Mouse (Mus musculus): Measurements from ENCODE around the gene Zic5. TPM values are rescaled to one million over a fixed set of nuclear protein-coding genes. Genes with fewer than 3 reads are reported as not detected.

Zic5 gene
- polyA plus RNA-seq, 1 experiment from 2014 or later: 11.6 TPM

DNA sequence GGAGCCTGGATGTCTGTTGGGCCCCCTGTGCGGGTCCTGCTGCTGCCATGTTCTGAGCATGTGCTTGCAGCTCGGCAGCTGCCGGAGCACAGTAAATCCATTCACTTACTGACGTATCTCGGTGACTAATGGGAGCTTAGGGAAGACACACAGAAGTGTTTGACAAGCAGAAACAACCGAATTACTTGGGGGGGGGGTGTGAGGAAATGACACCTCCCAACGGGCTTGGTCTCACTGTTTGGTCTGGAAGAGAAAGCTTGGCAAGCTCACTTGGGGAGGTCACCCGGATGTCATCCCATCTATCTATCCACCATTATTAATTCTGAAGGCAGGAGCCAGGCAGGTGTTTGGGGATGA lies 38.3 kb downstream of the Zic5 start:
- no peaks in the 10 kb centered on the region for H3K36me3 ChIP-seq (replicated peaks; ENCODE audit: control insufficient read depth, insufficient read depth)
- H3K4me3 ChIP-seq (replicated peaks; ENCODE audit: low read length): no peak overlapping the region
- H3K27me3 ChIP-seq (ENCODE audit: control insufficient read depth, insufficient read depth, low read length): no peaks in the 10 kb centered on the region
- no peak overlapping the region for H3K4me2 ChIP-seq (replicated peaks)
- peak; percentile 67 for ATAC-seq (ENCODE audit: low FRiP score)
- H3K4me1 ChIP-seq (replicated peaks; ENCODE audit: control insufficient read depth, insufficient read depth, low read length): peaks cover 20% of the 10 kb centered on the region; the same call in 1 of the 2 replicates
- WGBS: 31% methylated on average over 8 of the region's 8 CpGs
- DNase-seq (ENCODE audit: low spot score): no peak
- no peak overlapping the region for H3K9ac ChIP-seq
- H3K27ac ChIP-seq: peak overlapping the region; percentile 52; the same call in 1 of the 2 replicates
- H3K9me3 ChIP-seq (ENCODE audit: control insufficient read depth, low read length): no peaks in the 10 kb centered on the region

DNA sequence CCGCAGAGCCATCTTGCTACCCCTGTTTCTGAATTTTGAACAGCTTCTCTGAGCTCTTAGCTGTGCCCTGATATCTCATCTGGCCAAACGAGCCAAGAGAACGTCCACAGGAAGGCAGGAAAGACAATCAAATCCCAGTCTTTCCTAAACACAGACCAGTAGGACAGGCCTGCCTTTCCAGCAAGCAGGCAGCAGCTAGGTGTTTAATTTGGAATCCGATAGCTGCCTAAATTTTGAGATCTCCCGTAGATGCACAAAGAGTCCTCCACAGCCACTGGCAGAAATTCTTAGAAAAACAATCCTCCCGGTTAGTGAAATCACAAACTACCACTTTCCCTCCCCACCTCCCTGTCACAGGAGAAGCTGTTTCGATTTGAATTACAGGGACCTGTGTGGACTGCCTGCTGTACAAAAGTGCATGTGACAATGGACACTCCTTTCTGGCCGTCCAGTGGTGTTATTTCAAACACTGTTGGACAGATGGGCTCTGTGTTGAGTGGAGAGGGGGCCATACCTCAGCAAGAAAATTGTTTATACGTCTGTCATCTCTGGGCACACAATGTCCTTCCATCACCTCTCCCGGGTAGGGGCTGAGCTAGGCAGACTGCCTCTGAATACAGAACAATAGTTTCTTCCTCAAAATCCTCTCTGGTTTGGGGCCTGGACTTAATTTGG lies 38.8 kb downstream of the Zic5 start:
- no peak overlapping the region for H3K9ac ChIP-seq
- H3K4me3 ChIP-seq (replicated peaks; ENCODE audit: low read length): no peak overlapping the region
- no peak overlapping the region for H3K4me2 ChIP-seq (replicated peaks)
- H3K9me3 ChIP-seq (ENCODE audit: control insufficient read depth, low read length): no peaks in the 10 kb centered on the region
- ATAC-seq (ENCODE audit: low FRiP score) (no peak; the same call in 1 of the 2 replicates), DNase-seq (ENCODE audit: low spot score) (no peak)
- peak overlapping the region; percentile 52; the same call in 1 of the 2 replicates for H3K27ac ChIP-seq
- H3K4me1 ChIP-seq (replicated peaks; ENCODE audit: control insufficient read depth, insufficient read depth, low read length): peaks cover 20% of the 10 kb centered on the region; the same call in 1 of the 2 replicates
- no peaks in the 10 kb centered on the region for H3K27me3 ChIP-seq (ENCODE audit: control insufficient read depth, insufficient read depth, low read length)
- H3K36me3 ChIP-seq (replicated peaks; ENCODE audit: control insufficient read depth, insufficient read depth): no peaks in the 10 kb centered on the region
- 53% methylated on average over 10 of the region's 10 CpGs for WGBS

DNA sequence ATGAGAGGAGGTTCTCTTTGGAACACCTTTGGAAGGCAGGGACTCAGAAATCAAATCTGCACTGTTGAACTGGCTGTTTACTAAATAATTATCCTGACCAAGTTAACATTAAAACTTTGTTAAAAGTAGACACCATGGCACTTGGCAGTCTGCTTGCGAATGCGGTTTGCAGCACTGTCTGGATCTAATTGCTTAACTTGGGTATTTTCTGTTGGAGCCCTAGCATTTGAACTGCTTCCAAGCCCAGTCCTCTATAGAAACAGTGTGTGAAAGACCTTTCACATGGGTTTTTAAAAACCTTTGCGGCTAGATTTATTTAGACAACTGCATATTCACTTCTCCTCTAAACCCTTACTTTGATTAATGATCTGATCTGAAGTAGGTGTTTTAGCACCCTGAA lies 41.0 kb downstream of the Zic5 start:
- Histone ChIP-seq H3K9me3 (ENCODE audit: control insufficient read depth, low read length) (no peaks in the 10 kb centered on the region), H3K9ac (no peak overlapping the region), H3K4me1 (replicated peaks; ENCODE audit: control insufficient read depth, insufficient read depth, low read length) (peaks cover 20% of the 10 kb centered on the region; the same call in 1 of the 2 replicates), H3K4me3 (replicated peaks; ENCODE audit: low read length) (no peak overlapping the region), H3K36me3 (replicated peaks; ENCODE audit: control insufficient read depth, insufficient read depth) (no peaks in the 10 kb centered on the region), H3K4me2 (replicated peaks) (no peak overlapping the region), H3K27ac (no peak overlapping the region), H3K27me3 (ENCODE audit: control insufficient read depth, insufficient read depth, low read length) (no peaks in the 10 kb centered on the region)
- 66% methylated on average over 3 of the region's 3 CpGs for WGBS
- ATAC-seq (ENCODE audit: low FRiP score) (no peak), DNase-seq (ENCODE audit: low spot score) (no peak)

DNA sequence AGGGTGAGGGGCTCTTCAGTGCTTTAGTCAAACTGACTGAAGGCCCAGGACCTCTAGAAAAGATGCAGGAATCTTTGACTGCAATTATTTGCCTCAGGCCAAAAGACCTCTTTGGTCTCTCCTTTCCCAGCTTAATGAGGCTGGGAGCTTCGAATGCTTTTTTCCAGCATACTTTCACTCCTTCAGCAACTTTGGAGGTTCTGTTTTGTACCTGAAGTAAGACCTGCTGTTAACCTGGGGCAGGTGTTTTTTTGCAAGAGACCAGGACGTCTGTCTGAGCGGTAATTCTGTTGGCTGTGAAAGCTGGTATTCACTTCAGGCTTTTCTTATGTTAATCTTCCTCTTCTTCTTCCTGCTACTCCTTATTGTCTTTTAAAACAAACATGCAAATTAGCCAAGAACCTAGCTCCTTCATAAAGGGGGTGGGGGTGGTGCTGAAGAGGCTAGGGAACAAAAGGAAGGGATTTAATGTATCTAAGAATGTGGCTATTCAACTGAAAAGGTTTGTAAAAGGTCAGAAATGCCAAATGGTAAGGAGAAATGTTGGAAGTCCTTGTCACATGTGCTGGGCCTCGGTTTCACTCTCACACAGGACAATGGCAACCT lies 49.2 kb downstream of the Zic5 start:
- Histone ChIP-seq H3K9me3 (ENCODE audit: control insufficient read depth, low read length) (no peaks in the 10 kb centered on the region), H3K4me1 (replicated peaks; ENCODE audit: control insufficient read depth, insufficient read depth, low read length) (no peaks in the 10 kb centered on the region), H3K27ac (no peak overlapping the region), H3K36me3 (replicated peaks; ENCODE audit: control insufficient read depth, insufficient read depth) (no peaks in the 10 kb centered on the region), H3K4me2 (replicated peaks) (no peak overlapping the region), H3K27me3 (ENCODE audit: control insufficient read depth, insufficient read depth, low read length) (peaks cover 5% of the 10 kb centered on the region; the same call in 1 of the 2 replicates), H3K9ac (no peak overlapping the region), H3K4me3 (replicated peaks; ENCODE audit: low read length) (no peak overlapping the region)
- DNase-seq (ENCODE audit: low spot score) (no peak), ATAC-seq (ENCODE audit: low FRiP score) (no peak)
- WGBS: 10% methylated on average over 4 of the region's 4 CpGs

DNA sequence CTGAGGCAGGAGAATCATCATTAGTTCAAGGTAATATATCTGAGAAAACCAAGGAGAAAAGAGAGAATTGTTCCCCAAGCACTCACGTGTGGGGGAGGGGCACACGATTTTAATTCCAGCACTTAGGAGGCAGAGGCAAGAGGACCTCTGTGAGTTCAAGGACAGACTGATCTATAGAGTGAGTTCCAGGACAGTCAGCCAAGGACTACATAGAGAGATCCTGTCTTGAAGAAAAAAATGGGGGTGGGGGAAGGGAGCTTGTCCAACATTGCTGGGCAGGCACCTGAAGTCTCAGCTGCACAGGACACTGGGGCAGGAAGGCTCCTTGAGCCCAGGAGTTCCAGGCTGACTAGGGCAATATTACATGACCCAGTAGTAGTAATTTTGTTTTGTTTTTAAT lies 50.7 kb downstream of the Zic5 start:
- Histone ChIP-seq H3K9ac (no peak overlapping the region), H3K36me3 (replicated peaks; ENCODE audit: control insufficient read depth, insufficient read depth) (no peaks in the 10 kb centered on the region), H3K4me2 (replicated peaks) (no peak overlapping the region), H3K4me1 (replicated peaks; ENCODE audit: control insufficient read depth, insufficient read depth, low read length) (no peaks in the 10 kb centered on the region), H3K9me3 (ENCODE audit: control insufficient read depth, low read length) (no peaks in the 10 kb centered on the region), H3K4me3 (replicated peaks; ENCODE audit: low read length) (no peak overlapping the region), H3K27me3 (ENCODE audit: control insufficient read depth, insufficient read depth, low read length) (peaks cover 11% of the 10 kb centered on the region; the same call in 1 of the 2 replicates), H3K27ac (no peak overlapping the region)
- WGBS: 92% methylated on average over 2 of the region's 2 CpGs
- DNase-seq (ENCODE audit: low spot score) (no peak), ATAC-seq (ENCODE audit: low FRiP score) (no peak)

DNA sequence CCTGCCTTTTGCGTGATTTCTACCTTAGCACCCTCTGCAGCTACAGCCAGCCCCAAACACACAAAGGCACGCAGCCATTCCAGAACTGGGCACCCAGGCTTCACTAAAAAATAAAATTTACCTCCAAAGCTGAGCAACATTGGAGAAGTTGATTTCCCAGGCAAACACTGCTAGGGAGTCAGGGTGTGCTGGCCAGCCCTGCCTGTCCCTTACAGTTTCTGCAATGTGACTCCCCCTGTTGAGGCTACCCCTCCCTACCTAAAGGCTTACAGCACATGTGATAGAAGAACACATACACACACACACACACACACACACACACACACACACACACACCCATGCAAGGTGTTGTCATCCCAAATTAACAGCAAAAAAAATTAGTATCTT lies 51.9 kb downstream of the Zic5 start:
- Histone ChIP-seq H3K36me3 (replicated peaks; ENCODE audit: control insufficient read depth, insufficient read depth) (no peaks in the 10 kb centered on the region), H3K9me3 (ENCODE audit: control insufficient read depth, low read length) (no peaks in the 10 kb centered on the region), H3K4me1 (replicated peaks; ENCODE audit: control insufficient read depth, insufficient read depth, low read length) (no peaks in the 10 kb centered on the region), H3K27me3 (ENCODE audit: control insufficient read depth, insufficient read depth, low read length) (peaks cover 16% of the 10 kb centered on the region), H3K9ac (no peak overlapping the region), H3K4me2 (replicated peaks) (no peak overlapping the region), H3K27ac (no peak overlapping the region), H3K4me3 (replicated peaks; ENCODE audit: low read length) (no peak overlapping the region)
- no peak for DNase-seq (ENCODE audit: low spot score)
- WGBS: 84% methylated on average over 2 of the region's 2 CpGs
- no peak for ATAC-seq (ENCODE audit: low FRiP score)

DNA sequence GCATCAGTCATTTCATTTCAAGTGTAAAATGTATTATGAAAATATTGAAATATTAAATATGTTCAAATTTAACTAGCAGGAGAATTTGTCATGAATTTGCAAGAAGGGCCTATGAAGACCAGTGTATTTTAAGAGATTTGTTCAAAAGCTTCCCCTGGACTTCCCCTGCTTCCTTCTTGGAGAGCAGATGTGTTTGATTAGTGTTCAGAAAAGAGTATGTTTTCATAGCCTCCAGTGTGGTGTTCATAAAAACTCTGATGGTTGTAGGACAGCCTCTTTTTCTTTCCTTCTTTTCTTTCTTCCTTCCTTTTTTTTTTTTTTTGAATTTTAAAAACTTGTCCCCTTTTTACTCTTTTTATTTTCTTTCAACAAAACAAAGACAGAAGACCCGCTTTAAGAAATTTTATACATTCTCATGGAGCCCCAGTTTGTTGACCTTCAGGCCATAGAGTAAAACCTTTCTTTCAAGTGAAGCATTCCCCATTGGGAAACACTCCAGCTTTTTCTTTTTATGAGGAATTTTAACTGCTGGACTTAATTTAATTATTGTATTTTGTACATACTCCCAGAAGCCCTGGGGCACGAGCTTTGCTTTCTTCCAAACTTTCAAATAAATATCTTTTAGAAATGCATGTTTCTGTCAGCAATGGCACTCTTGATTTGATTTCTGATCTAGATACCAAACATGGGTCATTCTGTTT lies 52.5 kb downstream of the Zic5 start:
- Histone ChIP-seq H3K4me1 (replicated peaks; ENCODE audit: control insufficient read depth, insufficient read depth, low read length) (no peaks in the 10 kb centered on the region), H3K27ac (no peak overlapping the region), H3K36me3 (replicated peaks; ENCODE audit: control insufficient read depth, insufficient read depth) (no peaks in the 10 kb centered on the region), H3K9ac (no peak overlapping the region), H3K4me2 (replicated peaks) (no peak overlapping the region), H3K9me3 (ENCODE audit: control insufficient read depth, low read length) (no peaks in the 10 kb centered on the region), H3K27me3 (ENCODE audit: control insufficient read depth, insufficient read depth, low read length) (peaks cover 22% of the 10 kb centered on the region), H3K4me3 (replicated peaks; ENCODE audit: low read length) (no peak overlapping the region)
- DNase-seq (ENCODE audit: low spot score): no peak
- 70% methylated on average over 2 of the region's 2 CpGs for WGBS
- ATAC-seq (ENCODE audit: low FRiP score): no peak

Other genes with a start within 250 kb of the Zic5 start
- 0.50 and 1.2 TPM in 2 replicates for gene Gm5089, start 14.6 kb downstream of the Zic5 start, polyA plus RNA-seq (2014; fragmentation: Nextera tagmentation; extraction: Ambion mirVana)
- 10.6 and 11.4 TPM in 2 replicates for gene Zic2, start 9.8 kb upstream of the Zic5 start, polyA plus RNA-seq (2014; fragmentation: Nextera tagmentation; extraction: Ambion mirVana)
- 0.31 and 0.95 TPM in 2 replicates for gene Gm10837, start 24.9 kb upstream of the Zic5 start, polyA plus RNA-seq (2014; fragmentation: Nextera tagmentation; extraction: Ambion mirVana)
- gene Pcca, start 68.6 kb upstream of the Zic5 start, polyA plus RNA-seq (2014; fragmentation: Nextera tagmentation; extraction: Ambion mirVana): 27.2 and 34.6 TPM in 2 replicates